Comparison of ENCODE assay signal across 9 mouse cellular contexts in genomic region chr12:49401796-49402130, GRCm38 (mm10). TPM values are rescaled to one million over a fixed set of nuclear protein-coding genes. Genes with fewer than 3 reads are reported as not detected.
DNase-seq lines count a peak whose midpoint lies in the region; ATAC-seq and TF ChIP-seq lines count a peak whose summit lies in the region.
"Had no signal": no experiment of that assay in that cellular context is flagged by ENCODE, and none has a peak within 500 bp of the region (broad histone marks: within the 10 kb centered on the region; RNA-seq: fewer than 3 reads in every experiment).

No protein-coding gene starts in this region.

- H3K4me1 ChIP-seq in kidney, postnatal 0 days (replicated peaks; ENCODE audit: insufficient read depth, low read length), result peaks cover 5% of the 10 kb centered on the region
- H3K4me1 ChIP-seq in embryonic facial prominence, embryonic 14.5 days (ENCODE audit: control insufficient read depth, insufficient read depth, low read length), result 0 out of 2 replicates have a peak, but pooled peaks cover 5% of the 10 kb centered on the region
- H3K4me1 ChIP-seq in hindbrain, embryonic 15.5 days (replicated peaks), result peaks cover 10% of the 10 kb centered on the region
- H3K4me1 ChIP-seq in midbrain, postnatal 0 days (ENCODE audit: insufficient read depth, low read length), result peaks cover 5% of the 10 kb centered on the region; the same call in 1 of the 2 replicates

- H3K9ac ChIP-seq in kidney, postnatal 0 days (ENCODE audit: low read depth, low read length), result no peak overlapping the region; the same call in 1 of the 2 replicates
- H3K9ac ChIP-seq in embryonic facial prominence, embryonic 14.5 days (ENCODE audit: low read depth, low read length), result peak overlapping the region; percentile 60
- H3K9ac ChIP-seq in hindbrain, embryonic 15.5 days, result no peak overlapping the region
- peak overlapping the region; percentile 29; the same call in 1 of the 2 replicates for H3K9ac ChIP-seq in midbrain, postnatal 0 days (replicated peaks; ENCODE audit: low read length, poor library complexity, severe bottlenecking)

- TF ChIP-seq CTCF in kidney, postnatal 0 days (IDR thresholded peaks at IDR 0.05; ENCODE audit: low read depth), result no peak
- no peak for TF ChIP-seq CTCF in midbrain, postnatal 0 days (IDR thresholded peaks at IDR 0.05)

- H3K27ac ChIP-seq in kidney, postnatal 0 days, result no peak overlapping the region
- H3K27ac ChIP-seq in embryonic facial prominence, embryonic 14.5 days (replicated peaks; ENCODE audit: low read depth, low read length), result no peak overlapping the region
- H3K27ac ChIP-seq in hindbrain, embryonic 15.5 days (replicated peaks), result no peak overlapping the region
- H3K27ac ChIP-seq in midbrain, postnatal 0 days (ENCODE audit: low read depth, low read length), result no peak overlapping the region

- no peak for ATAC-seq in kidney, postnatal 0 days (replicated peaks; ENCODE audit: low FRiP score, low read depth)
- no peak for ATAC-seq in embryonic facial prominence, embryonic 14.5 days (ENCODE audit: low read depth)
- ATAC-seq in hindbrain, embryonic 15.5 days (ENCODE audit: low FRiP score, low read depth), result no peak
- ATAC-seq in midbrain, postnatal 0 days (ENCODE audit: low FRiP score), result no peak

- DNase-seq in kidney, postnatal 0 days (ENCODE audit: low spot score), result no peak
- DNase-seq in kidney, adult 9 months, result no peak
- DNase-seq in embryonic facial prominence, embryonic 14.5 days (ENCODE audit: low spot score), result no peak
- DNase-seq in midbrain, postnatal 0 days (ENCODE audit: low spot score), result no peak
- DNase-seq in retina, postnatal 1 day, result no peak
- DNase-seq in layer of hippocampus, adult 9-11 months, result no peak
- DNase-seq in left cerebral cortex, adult 11 months (ENCODE audit: low spot score), result no peak
- DNase-seq: cerebellum, adult 11-12 months had no signal

- no peaks in the 10 kb centered on the region for H3K9me3 ChIP-seq in kidney, postnatal 0 days (replicated peaks; ENCODE audit: low read length)
- H3K9me3 ChIP-seq in embryonic facial prominence, embryonic 14.5 days (ENCODE audit: control insufficient read depth, low read length), result no peaks in the 10 kb centered on the region
- H3K9me3 ChIP-seq in hindbrain, embryonic 15.5 days, result no peaks in the 10 kb centered on the region
- H3K9me3 ChIP-seq in midbrain, postnatal 0 days (ENCODE audit: low read length), result no peaks in the 10 kb centered on the region

- peak overlapping the region; percentile 33 for H3K4me3 ChIP-seq in kidney, postnatal 0 days (replicated peaks; ENCODE audit: low read depth, low read length)
- peak overlapping the region; percentile 50 for H3K4me3 ChIP-seq in embryonic facial prominence, embryonic 14.5 days (ENCODE audit: low read depth, low read length)
- peak overlapping the region; percentile 38 for H3K4me3 ChIP-seq in hindbrain, embryonic 15.5 days
- H3K4me3 ChIP-seq in midbrain, postnatal 0 days (ENCODE audit: low read depth, low read length), result peak overlapping the region; percentile 38; the same call in 1 of the 2 replicates

- H3K4me2 ChIP-seq in kidney, postnatal 0 days (ENCODE audit: low read length), result peak overlapping the region; percentile 58
- H3K4me2 ChIP-seq in embryonic facial prominence, embryonic 14.5 days (ENCODE audit: low read depth, low read length), result peak overlapping the region; percentile 89
- peak overlapping the region; percentile 75 for H3K4me2 ChIP-seq in hindbrain, embryonic 15.5 days
- H3K4me2 ChIP-seq in midbrain, postnatal 0 days (ENCODE audit: low read depth, low read length, poor library complexity, severe bottlenecking), result peak overlapping the region; percentile 66

- H3K36me3 ChIP-seq in kidney, postnatal 0 days (ENCODE audit: insufficient read depth, low read length), result no peaks in the 10 kb centered on the region
- no peaks in the 10 kb centered on the region for H3K36me3 ChIP-seq in embryonic facial prominence, embryonic 14.5 days (ENCODE audit: control insufficient read depth, insufficient read depth, low read length)
- no peaks in the 10 kb centered on the region for H3K36me3 ChIP-seq in hindbrain, embryonic 15.5 days
- no peaks in the 10 kb centered on the region for H3K36me3 ChIP-seq in midbrain, postnatal 0 days (ENCODE audit: insufficient read depth, low read length)

- H3K27me3 ChIP-seq in kidney, postnatal 0 days (ENCODE audit: insufficient read depth, low read length), result peaks cover 52% of the 10 kb centered on the region
- H3K27me3 ChIP-seq in embryonic facial prominence, embryonic 14.5 days (replicated peaks; ENCODE audit: control insufficient read depth, insufficient read depth, low read length), result peaks cover 72% of the 10 kb centered on the region
- H3K27me3 ChIP-seq in hindbrain, embryonic 15.5 days, result peaks cover 63% of the 10 kb centered on the region
- peaks cover 53% of the 10 kb centered on the region for H3K27me3 ChIP-seq in midbrain, postnatal 0 days (ENCODE audit: insufficient read depth, low read length)

- 3% methylated on average over 5 of the region's 5 CpGs for WGBS in kidney, postnatal 0 days
- WGBS in embryonic facial prominence, embryonic 14.5 days, result under 1% methylated on average over 5 of the region's 5 CpGs
- WGBS in hindbrain, embryonic 15.5 days, result 2% methylated on average over 5 of the region's 5 CpGs
- WGBS in midbrain, postnatal 0 days, result 5% methylated on average over 5 of the region's 5 CpGs

RNA-seq across cellular contexts. Expression of gene Gm43517, which starts 16.8 kb away (rescaled TPM):
- not detected in 2 replicates for polyA plus RNA-seq in kidney, postnatal 0 days (2015; fragmentation: Nextera tagmentation; extraction: Ambion mirVana)
- not detected in 2 replicates for polyA plus RNA-seq in embryonic facial prominence, embryonic 14.5 days (2014; fragmentation: Nextera tagmentation; extraction: Ambion mirVana)
- not detected in 2 replicates for polyA plus RNA-seq in hindbrain, embryonic 15.5 days (2015; fragmentation: Nextera tagmentation; extraction: Ambion mirVana)
- 0.27 TPM in 1 of 2 replicates, not detected in the other for total RNA-seq in midbrain, postnatal 0 days (2014; rRNA removed)
- polyA plus RNA-seq in midbrain, postnatal 0 days (2015; fragmentation: Nextera tagmentation; extraction: Ambion mirVana), result not detected in 2 replicates

RNA-seq across cellular contexts. Expression of gene Foxg1, which starts 19.3 kb away (rescaled TPM):
- polyA plus RNA-seq in kidney, postnatal 0 days (2015; fragmentation: Nextera tagmentation; extraction: Ambion mirVana), result not detected in 2 replicates
- polyA plus RNA-seq in embryonic facial prominence, embryonic 14.5 days (2014; fragmentation: Nextera tagmentation; extraction: Ambion mirVana), result 0.81 and 1.4 TPM in 2 replicates
- 0.88 TPM in 1 of 2 replicates, not detected in the other for polyA plus RNA-seq in hindbrain, embryonic 15.5 days (2015; fragmentation: Nextera tagmentation; extraction: Ambion mirVana)
- total RNA-seq in midbrain, postnatal 0 days (2014; rRNA removed), result 0.05 and 1.4 TPM in 2 replicates
- 0.15 and 0.77 TPM in 2 replicates for polyA plus RNA-seq in midbrain, postnatal 0 days (2015; fragmentation: Nextera tagmentation; extraction: Ambion mirVana)

Comparison
In these comparisons a context has a peak if more than half of its experiments do, and no peak if none do; other contexts are left out.
1. H3K9ac ChIP-seq: peak in embryonic facial prominence, embryonic 14.5 days (single experiment) and midbrain, postnatal 0 days (single experiment); none in kidney, postnatal 0 days (single experiment) and hindbrain, embryonic 15.5 days (single experiment).
2. Peak in every context shown above with its lines, with median percentiles within 50 percentile points of each other: H3K4me2 ChIP-seq and H3K4me3 ChIP-seq.